Mouse (Mus musculus): ENCODE data around the gene Olfr323. TPM values are rescaled to one million over a fixed set of nuclear protein-coding genes. Genes with fewer than 3 reads are reported as not detected.

Olfr323 gene
- total and polyA plus RNA-seq, 2 experiments from 2014 or later: not detected

DNA sequence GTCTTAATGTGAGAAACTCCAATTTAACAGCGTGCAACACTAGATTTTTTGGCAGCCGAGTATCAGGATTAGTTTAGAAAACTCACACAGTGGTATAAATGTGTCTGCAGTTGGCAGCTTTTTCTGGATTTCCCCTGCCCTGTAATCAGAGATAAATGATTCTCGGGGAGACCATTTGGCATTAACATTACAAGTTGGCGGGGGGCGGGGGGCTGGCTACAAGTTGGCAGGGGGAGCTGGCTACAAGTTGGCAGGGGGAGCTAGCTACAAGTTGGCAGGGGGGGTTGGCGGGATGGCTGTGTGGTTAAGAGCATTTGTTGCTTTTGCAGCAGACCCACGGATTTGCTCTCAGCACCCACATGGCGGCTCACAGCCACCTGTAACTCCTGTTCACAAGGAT, 51.7 kb downstream of the Olfr323 start:
- no peaks in the 10 kb centered on the region for H3K4me1 ChIP-seq (ENCODE audit: insufficient read depth)
- no peak overlapping the region for H3K4me3 ChIP-seq (ENCODE audit: low read depth, low read length)
- ATAC-seq (peak; percentile 90), DNase-seq (peak; percentile 83)
- no peaks in the 10 kb centered on the region for H3K27me3 ChIP-seq (ENCODE audit: insufficient read depth, low read length)
- H3K9ac ChIP-seq: no peak overlapping the region
- TF ChIP-seq CTCF (IDR thresholded peaks at IDR 0.05; ENCODE audit: low read depth): no peak
- H3K4me2 ChIP-seq (ENCODE audit: low read depth): no peak overlapping the region
- no peak overlapping the region for H3K27ac ChIP-seq (ENCODE audit: low read depth, low read length)
- H3K36me3 ChIP-seq (ENCODE audit: insufficient read depth): no peaks in the 10 kb centered on the region
- no peaks in the 10 kb centered on the region for H3K9me3 ChIP-seq (ENCODE audit: low read length)
- 38% methylated on average over 8 of the region's 8 CpGs for WGBS

DNA sequence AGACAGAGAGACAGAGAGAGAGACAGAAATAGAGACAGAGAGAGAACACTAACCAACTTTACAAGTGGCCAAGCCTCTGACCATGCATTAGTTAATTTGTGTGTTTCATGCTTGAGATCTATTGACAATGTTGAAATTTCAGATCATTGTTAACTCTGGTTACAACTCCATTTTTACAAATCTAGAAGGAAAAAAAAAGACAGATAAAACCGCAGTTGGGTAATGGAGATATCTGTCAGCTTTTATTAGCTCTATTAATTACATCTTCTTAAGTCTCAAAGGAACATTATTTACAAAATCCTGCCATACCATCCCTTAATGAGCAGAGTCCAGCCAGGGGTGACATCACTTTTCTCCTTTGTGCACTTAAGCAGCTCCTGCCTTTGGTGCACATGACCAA, 52.9 kb downstream of the Olfr323 start, which contains the start of gene Olfr325:
Olfr325 (plus strand) TSS at position 301 of the 400 bp plus-strand sequence.
- no peak for ATAC-seq
- TF ChIP-seq CTCF (IDR thresholded peaks at IDR 0.05; ENCODE audit: low read depth): no peak
- 58% methylated on average over 1 of the region's 1 CpGs for WGBS

More for the DNA sequence above, 52.9 kb downstream of the Olfr323 start, which contains the start of gene Olfr325:
- Histone ChIP-seq H3K27ac (ENCODE audit: low read depth, low read length) (no peak within 1 kb of the TSS), H3K9ac (no peak within 1 kb of the TSS), H3K36me3 (ENCODE audit: insufficient read depth) (no peaks in the 10 kb centered on the region), H3K27me3 (ENCODE audit: insufficient read depth, low read length) (no peaks in the 10 kb centered on the region), H3K9me3 (ENCODE audit: low read length) (no peaks in the 10 kb centered on the region), H3K4me1 (ENCODE audit: insufficient read depth) (no peaks in the 10 kb centered on the region), H3K4me2 (ENCODE audit: low read depth) (no peak within 1 kb of the TSS), H3K4me3 (ENCODE audit: low read depth, low read length) (no peak within 1 kb of the TSS)
- DNase-seq: no peak

Other genes with a start within 250 kb of the Olfr323 start
- gene 1810065E05Rik, start 209.4 kb downstream of the Olfr323 start, total RNA-seq (2014; rRNA removed): not detected in 2 replicates
- gene 1810065E05Rik, start 209.4 kb downstream of the Olfr323 start, polyA plus RNA-seq (2015; fragmentation: Nextera tagmentation; extraction: Ambion mirVana): not detected in 2 replicates
- not detected in 2 replicates for gene Gm12253, start 197.9 kb downstream of the Olfr323 start, total RNA-seq (2014; rRNA removed)
- not detected in 2 replicates for gene Gm12253, start 197.9 kb downstream of the Olfr323 start, polyA plus RNA-seq (2015; fragmentation: Nextera tagmentation; extraction: Ambion mirVana)
- gene Lypd9, start 177.6 kb downstream of the Olfr323 start, total RNA-seq (2014; rRNA removed): not detected in 2 replicates
- not detected in 2 replicates for gene Lypd9, start 177.6 kb downstream of the Olfr323 start, polyA plus RNA-seq (2015; fragmentation: Nextera tagmentation; extraction: Ambion mirVana)
- not detected in 2 replicates for gene Olfr30, start 168.2 kb downstream of the Olfr323 start, total RNA-seq (2014; rRNA removed)
- not detected in 2 replicates for gene Olfr30, start 168.2 kb downstream of the Olfr323 start, polyA plus RNA-seq (2015; fragmentation: Nextera tagmentation; extraction: Ambion mirVana)
- gene Olfr332, start 137.9 kb downstream of the Olfr323 start, total RNA-seq (2014; rRNA removed): not detected in 2 replicates
- 0.29 TPM in 1 of 2 replicates, not detected in the other for gene Olfr332, start 137.9 kb downstream of the Olfr323 start, polyA plus RNA-seq (2015; fragmentation: Nextera tagmentation; extraction: Ambion mirVana)
- gene Olfr331, start 127.9 kb downstream of the Olfr323 start, total RNA-seq (2014; rRNA removed): not detected in 2 replicates
- not detected in 2 replicates for gene Olfr331, start 127.9 kb downstream of the Olfr323 start, polyA plus RNA-seq (2015; fragmentation: Nextera tagmentation; extraction: Ambion mirVana)
- 0.24 TPM in 1 of 2 replicates, not detected in the other for gene Olfr330, start 95.7 kb downstream of the Olfr323 start, total RNA-seq (2014; rRNA removed)
- gene Olfr330, start 95.7 kb downstream of the Olfr323 start, polyA plus RNA-seq (2015; fragmentation: Nextera tagmentation; extraction: Ambion mirVana): not detected in 2 replicates
- gene Olfr329-ps, start 84.1 kb downstream of the Olfr323 start, total RNA-seq (2014; rRNA removed): not detected in 2 replicates
- gene Olfr329-ps, start 84.1 kb downstream of the Olfr323 start, polyA plus RNA-seq (2015; fragmentation: Nextera tagmentation; extraction: Ambion mirVana): not detected in 2 replicates
- gene Olfr328, start 74.9 kb downstream of the Olfr323 start, total RNA-seq (2014; rRNA removed): not detected in 2 replicates
- not detected in 2 replicates for gene Olfr328, start 74.9 kb downstream of the Olfr323 start, polyA plus RNA-seq (2015; fragmentation: Nextera tagmentation; extraction: Ambion mirVana)
- not detected in 2 replicates for gene Olfr224, start 59.9 kb downstream of the Olfr323 start, total RNA-seq (2014; rRNA removed)
- gene Olfr224, start 59.9 kb downstream of the Olfr323 start, polyA plus RNA-seq (2015; fragmentation: Nextera tagmentation; extraction: Ambion mirVana): 0.10 TPM in 1 of 2 replicates, not detected in the other
- gene Olfr325, start 52.8 kb downstream of the Olfr323 start, total RNA-seq (2014; rRNA removed): not detected in 2 replicates
- not detected in 2 replicates for gene Olfr325, start 52.8 kb downstream of the Olfr323 start, polyA plus RNA-seq (2015; fragmentation: Nextera tagmentation; extraction: Ambion mirVana)
- gene Olfr324, start 35.4 kb downstream of the Olfr323 start, total RNA-seq (2014; rRNA removed): not detected in 2 replicates
- gene Olfr324, start 35.4 kb downstream of the Olfr323 start, polyA plus RNA-seq (2015; fragmentation: Nextera tagmentation; extraction: Ambion mirVana): 0.13 TPM in 1 of 2 replicates, not detected in the other
- not detected in 2 replicates for gene 2210407C18Rik, start 14.4 kb downstream of the Olfr323 start, total RNA-seq (2014; rRNA removed)
- not detected in 2 replicates for gene 2210407C18Rik, start 14.4 kb downstream of the Olfr323 start, polyA plus RNA-seq (2015; fragmentation: Nextera tagmentation; extraction: Ambion mirVana)
- 0.15 TPM in 1 of 2 replicates, not detected in the other for gene Trim58, start 10.0 kb upstream of the Olfr323 start, total RNA-seq (2014; rRNA removed)
- gene Trim58, start 10.0 kb upstream of the Olfr323 start, polyA plus RNA-seq (2015; fragmentation: Nextera tagmentation; extraction: Ambion mirVana): 0.06 and 0.19 TPM in 2 replicates
- not detected in 2 replicates for gene Olfr322, start 28.3 kb upstream of the Olfr323 start, total RNA-seq (2014; rRNA removed)
- gene Olfr322, start 28.3 kb upstream of the Olfr323 start, polyA plus RNA-seq (2015; fragmentation: Nextera tagmentation; extraction: Ambion mirVana): not detected in 2 replicates
- gene Olfr320, start 50.6 kb upstream of the Olfr323 start, total RNA-seq (2014; rRNA removed): not detected in 2 replicates
- gene Olfr320, start 50.6 kb upstream of the Olfr323 start, polyA plus RNA-seq (2015; fragmentation: Nextera tagmentation; extraction: Ambion mirVana): not detected in 2 replicates
- not detected in 2 replicates for gene Olfr319, start 68.7 kb upstream of the Olfr323 start, total RNA-seq (2014; rRNA removed)
- gene Olfr319, start 68.7 kb upstream of the Olfr323 start, polyA plus RNA-seq (2015; fragmentation: Nextera tagmentation; extraction: Ambion mirVana): not detected in 2 replicates
- gene Olfr318, start 93.5 kb upstream of the Olfr323 start, total RNA-seq (2014; rRNA removed): not detected in 2 replicates
- gene Olfr318, start 93.5 kb upstream of the Olfr323 start, polyA plus RNA-seq (2015; fragmentation: Nextera tagmentation; extraction: Ambion mirVana): not detected in 2 replicates
- gene Olfr317, start 108.7 kb upstream of the Olfr323 start, total RNA-seq (2014; rRNA removed): 0.15 and 0.81 TPM in 2 replicates
- 0.12 and 0.13 TPM in 2 replicates for gene Olfr317, start 108.7 kb upstream of the Olfr323 start, polyA plus RNA-seq (2015; fragmentation: Nextera tagmentation; extraction: Ambion mirVana)
- not detected in 2 replicates for gene Olfr316, start 122.2 kb upstream of the Olfr323 start, total RNA-seq (2014; rRNA removed)
- 0.16 TPM in 1 of 2 replicates, not detected in the other for gene Olfr316, start 122.2 kb upstream of the Olfr323 start, polyA plus RNA-seq (2015; fragmentation: Nextera tagmentation; extraction: Ambion mirVana)
- gene Olfr315, start 142.7 kb upstream of the Olfr323 start, total RNA-seq (2014; rRNA removed): 0.29 TPM in 1 of 2 replicates, not detected in the other
- gene Olfr315, start 142.7 kb upstream of the Olfr323 start, polyA plus RNA-seq (2015; fragmentation: Nextera tagmentation; extraction: Ambion mirVana): not detected in 2 replicates
- not detected in 2 replicates for gene Olfr314, start 152.5 kb upstream of the Olfr323 start, total RNA-seq (2014; rRNA removed)
- not detected in 2 replicates for gene Olfr314, start 152.5 kb upstream of the Olfr323 start, polyA plus RNA-seq (2015; fragmentation: Nextera tagmentation; extraction: Ambion mirVana)
- 8.0 and 8.6 TPM in 2 replicates for gene Fam183b, start 171.5 kb upstream of the Olfr323 start, total RNA-seq (2014; rRNA removed)
- gene Fam183b, start 171.5 kb upstream of the Olfr323 start, polyA plus RNA-seq (2015; fragmentation: Nextera tagmentation; extraction: Ambion mirVana): 8.6 and 12.0 TPM in 2 replicates
- gene Olfr313, start 184.5 kb upstream of the Olfr323 start, total RNA-seq (2014; rRNA removed): not detected in 2 replicates
- gene Olfr313, start 184.5 kb upstream of the Olfr323 start, polyA plus RNA-seq (2015; fragmentation: Nextera tagmentation; extraction: Ambion mirVana): not detected in 2 replicates
- not detected in 2 replicates for gene Olfr312, start 198.7 kb upstream of the Olfr323 start, total RNA-seq (2014; rRNA removed)
- not detected in 2 replicates for gene Olfr312, start 198.7 kb upstream of the Olfr323 start, polyA plus RNA-seq (2015; fragmentation: Nextera tagmentation; extraction: Ambion mirVana)
- not detected in 2 replicates for gene Olfr311, start 208.8 kb upstream of the Olfr323 start, total RNA-seq (2014; rRNA removed)
- gene Olfr311, start 208.8 kb upstream of the Olfr323 start, polyA plus RNA-seq (2015; fragmentation: Nextera tagmentation; extraction: Ambion mirVana): not detected in 2 replicates
- 22.6 and 22.8 TPM in 2 replicates for gene Gm12258, start 216.7 kb upstream of the Olfr323 start, total RNA-seq (2014; rRNA removed)
- gene Gm12258, start 216.7 kb upstream of the Olfr323 start, polyA plus RNA-seq (2015; fragmentation: Nextera tagmentation; extraction: Ambion mirVana): 6.2 and 10.2 TPM in 2 replicates
- 8.5 and 8.8 TPM in 2 replicates for gene 2810021J22Rik, start 236.7 kb upstream of the Olfr323 start, total RNA-seq (2014; rRNA removed)
- gene 2810021J22Rik, start 236.7 kb upstream of the Olfr323 start, polyA plus RNA-seq (2015; fragmentation: Nextera tagmentation; extraction: Ambion mirVana): 5.3 and 8.2 TPM in 2 replicates